Mouse (Mus musculus): ENCODE data around the gene Atp6v0c. TPM values are rescaled to one million over a fixed set of nuclear protein-coding genes. Genes with fewer than 3 reads are reported as not detected.

The Atp6v0c gene
- polyA plus RNA-seq (2021; fragmentation: Nextera tagmentation) = 2,129 and 2,190 TPM in 2 replicates
- long read RNA-seq, experiment 1, transcript Atp6v0c-201 (3 exons, 1,183 nt) = major isoform, 1,826 of 1,868 reads
- long read RNA-seq, experiment 1, transcript Atp6v0c-206 (3 exons, 607 nt) = minor isoform, 7 of 1,868 reads
- long read RNA-seq, experiment 1, transcript Atp6v0c-202 (4 exons, 796 nt) = minor isoform, 14 of 1,868 reads
- long read RNA-seq, experiment 1, partial matches to known transcripts = 7 of 1,868 reads
- long read RNA-seq, experiment 1, other reads (novel, unspliced or antisense) = 13 of 1,868 reads
- long read RNA-seq, experiment 2, transcript Atp6v0c-202 (4 exons, 796 nt) = minor isoform, 19 of 2,101 reads
- long read RNA-seq, experiment 2, transcript Atp6v0c-201 (3 exons, 1,183 nt) = major isoform, 1,988 of 2,101 reads
- long read RNA-seq, experiment 2, partial matches to known transcripts = 37 of 2,101 reads
- long read RNA-seq, experiment 2, other reads (novel, unspliced or antisense) = 56 of 2,101 reads

GRCm38 (mm10) chr17:24169317-24170065, at the start of gene Atp6v0c:
Gene Atp6v0c (minus strand): TSS chr17:24169702.

GRCm38 (mm10) chr17:24209043-24209915, 39.8 kb upstream of the Atp6v0c start, which contains the start of gene Ntn3:
Gene Ntn3 (minus strand): TSS chr17:24209531.

GRCm38 (mm10) chr17:24205284-24205888, 35.9 kb upstream of the Atp6v0c start, which contains the start of gene Tbc1d24:
Gene Tbc1d24 (minus strand): TSS chr17:24205562.

GRCm38 (mm10) chr17:24163176-24163962, 6.1 kb downstream of the Atp6v0c start, which contains the start of gene Amdhd2:
Gene Amdhd2 (minus strand): TSS chr17:24163766.

GRCm38 (mm10) chr17:24150824-24151223, 18.7 kb downstream of the Atp6v0c start, which contains the start of gene Pdpk1:
Gene Pdpk1 (minus strand): TSS chr17:24150924.

Other genes with a start within 250 kb of the Atp6v0c start
- not detected in 2 replicates for gene Sbp, start 228.0 kb downstream of the Atp6v0c start, polyA plus RNA-seq (2021; fragmentation: Nextera tagmentation)
- gene Sbpl, start 214.4 kb downstream of the Atp6v0c start, polyA plus RNA-seq (2021; fragmentation: Nextera tagmentation) = not detected in 2 replicates
- gene Prss30, start 189.1 kb downstream of the Atp6v0c start, polyA plus RNA-seq (2021; fragmentation: Nextera tagmentation) = 0.21 and 0.48 TPM in 2 replicates
- 3.7 and 5.0 TPM in 2 replicates for gene Prss22, start 171.6 kb downstream of the Atp6v0c start, polyA plus RNA-seq (2021; fragmentation: Nextera tagmentation)
- not detected in 2 replicates for gene Prss27, start 131.6 kb downstream of the Atp6v0c start, polyA plus RNA-seq (2021; fragmentation: Nextera tagmentation)
- gene Kctd5, start 96.2 kb downstream of the Atp6v0c start, polyA plus RNA-seq (2021; fragmentation: Nextera tagmentation) = 22.2 and 27.3 TPM in 2 replicates
- gene Pdpk1, start 18.8 kb downstream of the Atp6v0c start, polyA plus RNA-seq (2021; fragmentation: Nextera tagmentation) = 40.3 and 56.0 TPM in 2 replicates
- gene Amdhd2, start 5.9 kb downstream of the Atp6v0c start, polyA plus RNA-seq (2021; fragmentation: Nextera tagmentation) = 24.5 and 32.9 TPM in 2 replicates
- 13.7 and 14.1 TPM in 2 replicates for gene Tbc1d24, start 35.9 kb upstream of the Atp6v0c start, polyA plus RNA-seq (2021; fragmentation: Nextera tagmentation)
- gene Ntn3, start 39.8 kb upstream of the Atp6v0c start, polyA plus RNA-seq (2021; fragmentation: Nextera tagmentation) = 2.0 and 5.5 TPM in 2 replicates
- 8.3 and 8.5 TPM in 2 replicates for gene Tedc2, start 51.1 kb upstream of the Atp6v0c start, polyA plus RNA-seq (2021; fragmentation: Nextera tagmentation)
- 2.2 and 2.4 TPM in 2 replicates for gene Ccnf, start 81.8 kb upstream of the Atp6v0c start, polyA plus RNA-seq (2021; fragmentation: Nextera tagmentation)
- gene Abca17, start 181.4 kb upstream of the Atp6v0c start, polyA plus RNA-seq (2021; fragmentation: Nextera tagmentation) = 0.22 and 0.34 TPM in 2 replicates
- gene Abca3, start 182.2 kb upstream of the Atp6v0c start, polyA plus RNA-seq (2021; fragmentation: Nextera tagmentation) = 10.9 and 18.7 TPM in 2 replicates
- 90.6 and 122 TPM in 2 replicates for gene Rnps1, start 244.9 kb upstream of the Atp6v0c start, polyA plus RNA-seq (2021; fragmentation: Nextera tagmentation)

Data from left cerebral cortex, adult 6 months (tissue).